Mouse (Mus musculus) myocyte (in vitro differentiated cells): Measurements from ENCODE around the gene Gm21983. TPM values are rescaled to one million over a fixed set of nuclear protein-coding genes. Genes with fewer than 3 reads are reported as not detected.

Experiments used
- H3K27me3 ChIP-seq: one replicate; pipeline ENCODE4 v1.6.1; 2011; ENCODE audit not compliant: control insufficient read depth, insufficient read depth, insufficient read length
- H3K36me3 ChIP-seq: one replicate; pipeline ENCODE4 v1.6.1; 2011; ENCODE audit not compliant: control insufficient read depth, insufficient read depth
- H3K4me2 ChIP-seq: one replicate; pipeline ENCODE4 v1.6.1; 2011; ENCODE audit warnings: low read depth, control low read depth
- H3K4me3 ChIP-seq: one replicate; pipeline ENCODE4 v1.5.1; 2011; ENCODE audit warnings: mild to moderate bottlenecking, control low read depth, moderate library complexity
- H3K79me2 ChIP-seq: one replicate; pipeline ENCODE4 v1.6.1; 2011; ENCODE audit not compliant: control insufficient read depth, insufficient read depth
- H3ac ChIP-seq: one replicate; pipeline ENCODE4 v1.6.1; 2011; ENCODE audit not compliant: control insufficient read depth, insufficient read length
- CEBPB ChIP-seq: IDR thresholded peaks from 2 replicates; pipeline ENCODE4 v1.6.1; 2011; ENCODE audit warnings: mild to moderate bottlenecking, moderate library complexity; ENCODE audit not compliant: poor library complexity, insufficient read depth, severe bottlenecking
- E2F4 ChIP-seq: IDR thresholded peaks from one replicate; pipeline ENCODE4 v1.6.1; 2011; ENCODE audit warnings: mild to moderate bottlenecking, control low read depth, moderate library complexity; ENCODE audit not compliant: insufficient read depth
- MAX ChIP-seq: IDR thresholded peaks from one replicate; pipeline ENCODE4 v1.6.1; 2011; ENCODE audit warnings: low read depth, mild to moderate bottlenecking, control low read depth
- MYOD1 ChIP-seq, 3 experiments: IDR thresholded peaks; one replicate each; pipeline ENCODE4 v1.6.1; 2011; ENCODE audit warnings: control low read depth in 2 of 3, low read depth in 2 of 3, mild to moderate bottlenecking in 2 of 3, moderate library complexity in 1 of 3; ENCODE audit not compliant: insufficient read length in 2 of 3, control insufficient read depth in 1 of 3
- MYOG ChIP-seq, 3 experiments: IDR thresholded peaks; one replicate each; pipeline ENCODE4 v1.6.1; 2011; ENCODE audit warnings: control low read depth in 2 of 3, low read depth in 2 of 3, mild to moderate bottlenecking in 2 of 3; ENCODE audit not compliant: insufficient read length in 2 of 3, control insufficient read depth in 1 of 3, insufficient read depth in 1 of 3
- POLR2A ChIP-seq: IDR thresholded peaks from one replicate; pipeline ENCODE4 v1.6.1; 2011; ENCODE audit warnings: low read depth, mild to moderate bottlenecking, control low read depth, moderate library complexity; ENCODE audit not compliant: insufficient read length
- POLR2AphosphoS2 ChIP-seq: IDR thresholded peaks from one replicate; pipeline ENCODE4 v1.6.1; 2011; ENCODE audit warnings: low read depth, control low read depth; ENCODE audit not compliant: insufficient read length
- REST ChIP-seq: IDR thresholded peaks from one replicate; pipeline ENCODE4 v1.6.1; 2011; ENCODE audit warnings: mild to moderate bottlenecking, control low read depth, moderate library complexity; ENCODE audit not compliant: insufficient read depth, insufficient read length
- SRF ChIP-seq: IDR thresholded peaks from one replicate; pipeline ENCODE4 v1.6.1; 2011; ENCODE audit warnings: low read depth; ENCODE audit not compliant: control insufficient read depth, insufficient read length
- TCF12 ChIP-seq: IDR thresholded peaks from one replicate; pipeline ENCODE4 v1.6.1; 2011; ENCODE audit warnings: mild to moderate bottlenecking, control low read depth; ENCODE audit not compliant: poor library complexity, insufficient read depth, severe bottlenecking
- TCF3 ChIP-seq: IDR thresholded peaks from one replicate; pipeline ENCODE4 v1.6.1; 2011; ENCODE audit warnings: low read depth, control low read depth; ENCODE audit not compliant: insufficient read length
- USF1 ChIP-seq: IDR thresholded peaks from one replicate; pipeline ENCODE4 v1.6.1; 2011; ENCODE audit warnings: low read depth, mild to moderate bottlenecking, control low read depth, moderate library complexity
- polyA plus RNA-seq: library from polyadenylated mRNA; unstranded; fragments of >200 nt; fragmentation: generic; extraction: Trizol; gene quantifications from one replicate; pipeline ENCODE4 v1.2.1, GENCODE M21; 2012; ENCODE audit warnings: missing spikeins

Gm21983 gene
- polyA plus RNA-seq, 1 experiment: not detected

DNA sequence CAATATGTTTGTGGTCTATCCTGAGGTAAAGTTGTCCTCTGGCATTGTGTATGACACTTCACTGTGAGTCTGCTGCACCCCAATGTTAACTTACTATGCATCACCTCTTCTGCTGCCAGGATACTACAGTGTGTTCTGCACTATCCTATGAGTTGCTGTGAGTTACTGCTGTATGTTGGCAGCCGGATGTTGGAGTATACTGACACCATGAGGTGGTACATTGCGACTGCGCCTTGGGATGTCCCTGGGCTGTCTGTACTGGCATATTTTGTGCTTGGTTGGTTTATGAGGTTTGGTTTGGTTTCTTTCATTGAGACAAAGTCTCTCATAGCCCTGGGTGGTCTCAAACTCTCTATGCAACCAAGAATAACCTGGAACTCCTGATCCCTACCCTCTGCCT lies 52.7 kb downstream of the Gm21983 start:
- no peak for TF ChIP-seq MAX
- no peak for TF ChIP-seq REST
- TF ChIP-seq POLR2A: no peak
- no peak for TF ChIP-seq TCF12
- TF ChIP-seq TCF3: no peak
- TF ChIP-seq USF1: no peak
- no peak for TF ChIP-seq MYOG (IDR thresholded peaks at IDR 0.05; ENCODE audit: control insufficient read depth in 1 of 3, insufficient read depth in 1 of 3, insufficient read length in 2 of 3, low read depth in 2 of 3)
- TF ChIP-seq SRF: no peak
- TF ChIP-seq E2F4: no peak
- TF ChIP-seq CEBPB: no peak
- TF ChIP-seq POLR2AphosphoS2: no peak
- no peak for TF ChIP-seq MYOD1 (IDR thresholded peaks at IDR 0.05; ENCODE audit: control insufficient read depth in 1 of 3, insufficient read length in 2 of 3, low read depth in 2 of 3)
- Histone ChIP-seq H3K4me3 (no peak overlapping the region), H3K4me2 (no peak overlapping the region), H3K27me3 (peaks cover 8% of the 10 kb centered on the region), H3ac (no peak overlapping the region), H3K79me2 (no peaks in the 10 kb centered on the region), H3K36me3 (no peaks in the 10 kb centered on the region)

DNA sequence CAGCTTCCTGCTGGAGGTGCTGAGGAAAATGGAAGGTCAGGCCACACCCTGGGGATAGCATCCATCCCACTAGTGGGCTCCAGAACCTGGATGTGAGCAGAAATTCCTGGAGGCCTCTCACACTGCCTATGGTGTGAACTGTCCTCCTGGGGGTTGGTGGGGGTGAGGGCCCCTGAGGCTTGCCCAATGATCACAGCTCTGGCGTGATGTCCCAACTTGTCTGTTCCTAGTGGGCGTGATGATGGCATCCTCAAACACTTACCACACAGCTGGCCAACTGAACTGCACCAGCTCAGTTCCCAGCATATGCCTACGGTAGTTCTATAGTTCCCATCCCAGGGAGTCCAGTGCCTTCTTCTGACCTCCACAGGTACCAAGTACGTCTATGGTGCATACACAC lies 55.9 kb downstream of the Gm21983 start:
- H3K27me3 ChIP-seq: peaks cover 8% of the 10 kb centered on the region
- no peak for TF ChIP-seq SRF
- TF ChIP-seq POLR2A: no peak
- TF ChIP-seq CEBPB: no peak
- TF ChIP-seq MAX: no peak
- no peak for TF ChIP-seq USF1
- no peak for TF ChIP-seq REST
- TF ChIP-seq POLR2AphosphoS2: no peak

DNA sequence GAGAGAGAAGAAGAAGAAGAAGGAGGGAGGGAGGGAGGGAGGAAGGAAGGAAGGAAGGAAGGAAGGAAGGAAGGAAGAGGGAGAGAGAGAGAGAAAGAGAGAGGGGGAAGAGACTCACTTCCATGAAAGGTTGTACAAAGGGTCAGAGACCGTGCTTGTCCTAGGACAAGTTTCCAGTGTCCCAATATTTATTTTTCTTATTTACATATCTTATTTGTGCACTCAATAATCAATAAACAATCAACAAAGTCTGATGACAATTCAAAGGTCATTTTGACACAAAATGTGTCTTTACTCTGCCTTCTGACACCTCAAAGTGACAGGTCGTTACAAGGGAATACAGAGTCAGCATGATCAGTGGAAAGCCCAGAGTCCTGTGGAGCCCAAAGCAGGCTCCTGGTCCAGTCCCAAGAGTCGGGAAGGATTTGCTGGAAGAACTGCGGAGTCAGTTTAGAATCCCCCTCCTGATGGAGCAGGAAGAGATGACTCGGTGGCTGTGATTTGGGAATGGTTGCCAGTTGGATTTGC lies 56.5 kb downstream of the Gm21983 start:
- H3K4me2 ChIP-seq: no peak overlapping the region
- TF ChIP-seq SRF (no peak), MAX (no peak), MYOD1 (IDR thresholded peaks at IDR 0.05; ENCODE audit: control insufficient read depth in 1 of 3, insufficient read length in 2 of 3, low read depth in 2 of 3) (no peak), POLR2AphosphoS2 (no peak), USF1 (no peak), POLR2A (no peak), E2F4 (no peak), TCF3 (no peak)
- H3K27me3 ChIP-seq: peaks cover 8% of the 10 kb centered on the region
- no peaks in the 10 kb centered on the region for H3K79me2 ChIP-seq
- no peaks in the 10 kb centered on the region for H3K36me3 ChIP-seq
- no peak overlapping the region for H3K4me3 ChIP-seq
- no peak overlapping the region for H3ac ChIP-seq

More for the DNA sequence above, 55.9 kb downstream of the Gm21983 start:
- Histone ChIP-seq H3K4me2 (no peak overlapping the region), H3K79me2 (no peaks in the 10 kb centered on the region), H3K36me3 (no peaks in the 10 kb centered on the region), H3ac (no peak overlapping the region), H3K4me3 (no peak overlapping the region)

DNA sequence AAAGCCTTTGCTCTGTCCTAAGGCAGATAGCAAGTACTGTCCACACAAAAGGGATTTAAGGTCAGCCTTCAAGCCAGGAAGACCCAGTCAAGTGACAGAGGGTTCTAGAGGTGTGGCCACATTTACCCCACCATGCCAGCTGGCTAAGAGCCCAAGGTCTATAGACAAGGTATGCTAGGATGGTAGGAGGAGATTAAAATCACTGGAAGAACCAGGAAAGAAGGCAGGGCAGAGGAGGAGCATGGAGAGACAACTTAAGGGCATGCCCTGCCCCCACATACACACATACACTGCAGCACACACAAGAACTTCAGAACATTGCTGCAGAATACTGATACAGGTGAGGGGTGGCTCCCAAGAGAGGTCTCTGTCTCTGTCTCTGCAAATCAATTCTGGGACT lies 61.2 kb downstream of the Gm21983 start, which contains the start of gene Cyp2f2:
Cyp2f2 (plus strand) TSS at position 234 of the 400 bp plus-strand sequence.
- H3K4me3 ChIP-seq: no peak within 1 kb of the TSS
- H3K36me3 ChIP-seq: no peaks in the 10 kb centered on the region
- H3K27me3 ChIP-seq: peaks cover 3% of the 10 kb centered on the region
- no peak within 1 kb of the TSS for H3ac ChIP-seq
- H3K79me2 ChIP-seq: no peaks in the 10 kb centered on the region
- H3K4me2 ChIP-seq: no peak within 1 kb of the TSS
- TF ChIP-seq MYOG (IDR thresholded peaks at IDR 0.05; ENCODE audit: control insufficient read depth in 1 of 3, insufficient read depth in 1 of 3, insufficient read length in 2 of 3, low read depth in 2 of 3): no peak
- no peak for TF ChIP-seq TCF3
- TF ChIP-seq POLR2AphosphoS2: no peak
- TF ChIP-seq USF1: no peak
- TF ChIP-seq REST: no peak
- TF ChIP-seq MAX: no peak
- no peak for TF ChIP-seq TCF12
- TF ChIP-seq E2F4: no peak
- no peak for TF ChIP-seq CEBPB
- no peak for TF ChIP-seq POLR2A
- TF ChIP-seq MYOD1 (IDR thresholded peaks at IDR 0.05; ENCODE audit: control insufficient read depth in 1 of 3, insufficient read length in 2 of 3, low read depth in 2 of 3): no peak
- TF ChIP-seq SRF: no peak

Other genes with a start within 250 kb of the Gm21983 start
- not detected for gene Cyp2a22, start 241.7 kb downstream of the Gm21983 start, polyA plus RNA-seq
- not detected for gene Cyp2a12, start 152.0 kb downstream of the Gm21983 start, polyA plus RNA-seq
- 0.06 TPM for gene Cyp2f2, start 61.2 kb downstream of the Gm21983 start, polyA plus RNA-seq
- 0.02 TPM for gene Cyp2t4, start 27.4 kb downstream of the Gm21983 start, polyA plus RNA-seq
- 61.4 TPM for gene Egln2, start 14.3 kb downstream of the Gm21983 start, polyA plus RNA-seq
- gene Rab4b, start 2.2 kb downstream of the Gm21983 start, polyA plus RNA-seq: 56.3 TPM
- 0.13 TPM for gene Mia, start 71 bp upstream of the Gm21983 start, polyA plus RNA-seq
- 5.2 TPM for gene BC024978, start 14.7 kb upstream of the Gm21983 start, polyA plus RNA-seq
- gene Snrpa, start 15.2 kb upstream of the Gm21983 start, polyA plus RNA-seq: 166 TPM
- 7.1 TPM for gene Itpkc, start 47.6 kb upstream of the Gm21983 start, polyA plus RNA-seq
- 19.1 TPM for gene Coq8b, start 51.9 kb upstream of the Gm21983 start, polyA plus RNA-seq
- 28.8 TPM for gene Numbl, start 77.3 kb upstream of the Gm21983 start, polyA plus RNA-seq
- 32.5 TPM for gene Ltbp4, start 156.6 kb upstream of the Gm21983 start, polyA plus RNA-seq
- 18.4 TPM for gene Shkbp1, start 174.9 kb upstream of the Gm21983 start, polyA plus RNA-seq
- gene Gm20479, start 176.3 kb upstream of the Gm21983 start, polyA plus RNA-seq: 0.11 TPM